Mouse (Mus musculus): Measurements from ENCODE around the gene 2610028H24Rik. TPM values are rescaled to one million over a fixed set of nuclear protein-coding genes. Genes with fewer than 3 reads are reported as not detected.

2610028H24Rik gene
- polyA plus RNA-seq, 1 experiment from 2014 or later: not detected

DNA sequence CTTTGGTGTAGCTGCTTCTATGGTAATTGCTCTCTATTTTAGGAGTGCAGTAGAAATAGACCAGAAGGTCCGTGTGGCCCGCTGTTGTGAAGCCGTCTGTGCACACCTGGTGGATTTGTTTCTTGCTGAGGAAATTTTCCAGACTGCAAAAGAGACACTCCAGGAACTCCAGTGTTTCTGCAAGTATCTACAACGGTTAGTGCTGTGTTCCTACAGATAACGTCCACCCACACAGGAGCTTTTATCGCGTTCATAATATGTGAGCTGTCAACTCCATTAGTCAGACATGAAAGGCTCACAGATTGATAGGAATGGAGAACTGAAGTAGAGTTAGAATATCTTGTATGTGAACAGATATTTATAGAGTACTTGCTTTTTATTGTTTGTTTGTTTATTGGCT, 47.5 kb downstream of the 2610028H24Rik start:
- Histone ChIP-seq H3K27ac (no peak overlapping the region), H3K4me3 (no peak overlapping the region), H3K4me1 (no peaks in the 10 kb centered on the region), H3K36me3 (replicated peaks) (peaks cover 65% of the 10 kb centered on the region), H3K27me3 (replicated peaks) (no peaks in the 10 kb centered on the region), H3K9me3 (no peaks in the 10 kb centered on the region), H3K9ac (no peak overlapping the region), H3K4me2 (no peak overlapping the region)
- WGBS: 94% methylated on average over 7 of the region's 7 CpGs
- no peak for ATAC-seq (replicated peaks)

DNA sequence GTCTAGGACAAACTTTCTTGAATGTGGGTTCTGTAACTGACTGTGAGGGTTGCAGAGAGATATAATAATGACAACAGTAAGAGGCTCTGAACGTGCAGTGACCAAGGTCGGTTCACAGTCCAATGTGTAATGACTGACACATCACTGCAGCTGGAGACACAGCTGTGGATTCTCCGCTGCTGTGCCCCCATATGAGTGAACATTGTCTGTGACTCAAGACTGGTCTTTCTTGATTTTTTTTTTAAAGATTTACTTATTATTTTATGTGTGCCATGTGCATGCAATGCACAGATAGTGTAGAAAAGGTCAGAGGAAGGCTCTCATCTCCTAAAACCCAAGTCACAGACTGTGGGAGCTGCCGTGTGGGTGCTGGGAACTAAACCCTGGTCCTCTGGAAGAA, 48.6 kb downstream of the 2610028H24Rik start:
- H3K27ac ChIP-seq: no peak overlapping the region
- WGBS: 96% methylated on average over 4 of the region's 4 CpGs
- H3K9ac ChIP-seq: no peak overlapping the region
- no peaks in the 10 kb centered on the region for H3K4me1 ChIP-seq
- no peak for ATAC-seq (replicated peaks)
- H3K36me3 ChIP-seq (replicated peaks): peaks cover 68% of the 10 kb centered on the region
- no peaks in the 10 kb centered on the region for H3K27me3 ChIP-seq (replicated peaks)
- H3K4me3 ChIP-seq: no peak overlapping the region
- no peaks in the 10 kb centered on the region for H3K9me3 ChIP-seq
- H3K4me2 ChIP-seq: no peak overlapping the region

DNA sequence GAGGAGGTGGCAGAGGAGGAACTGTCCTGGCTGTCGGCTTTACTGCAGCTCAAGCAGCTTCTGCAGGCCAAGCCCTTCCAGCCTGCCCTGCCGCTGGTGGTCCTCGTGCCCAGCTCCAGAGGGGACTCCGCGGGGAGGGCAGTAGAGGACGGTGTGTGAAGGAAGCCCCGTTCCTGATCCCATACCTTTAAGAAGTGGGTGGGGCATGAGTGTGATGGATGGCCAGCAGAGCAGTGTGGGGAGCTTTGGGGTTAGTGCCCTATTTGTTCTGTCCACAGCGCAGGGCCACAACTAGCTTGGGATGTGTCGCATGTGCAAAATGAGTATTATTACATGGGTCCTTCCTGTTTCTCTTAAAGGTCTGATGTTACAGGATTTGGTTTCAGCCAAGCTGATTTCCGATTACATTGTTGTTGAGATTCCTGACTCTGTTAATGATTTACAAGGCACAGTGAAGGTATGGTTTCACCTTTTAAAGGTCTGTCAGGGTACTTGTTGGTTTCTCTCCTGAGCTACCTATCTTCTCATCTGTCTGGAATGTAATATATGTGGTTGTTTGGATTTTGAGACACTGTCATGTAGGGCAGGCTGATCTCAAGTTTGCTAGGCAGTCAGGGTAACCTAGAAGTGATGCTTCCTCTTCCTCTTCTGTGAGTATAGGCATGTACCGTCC, 55.5 kb downstream of the 2610028H24Rik start:
- no peaks in the 10 kb centered on the region for H3K4me1 ChIP-seq
- H3K4me2 ChIP-seq: no peak overlapping the region
- no peak overlapping the region for H3K27ac ChIP-seq
- no peaks in the 10 kb centered on the region for H3K27me3 ChIP-seq (replicated peaks)
- no peaks in the 10 kb centered on the region for H3K9me3 ChIP-seq
- peaks cover 78% of the 10 kb centered on the region for H3K36me3 ChIP-seq (replicated peaks)
- H3K4me3 ChIP-seq: no peak overlapping the region
- WGBS: 97% methylated on average over 11 of the region's 11 CpGs
- no peak for ATAC-seq (replicated peaks)
- no peak overlapping the region for H3K9ac ChIP-seq

DNA sequence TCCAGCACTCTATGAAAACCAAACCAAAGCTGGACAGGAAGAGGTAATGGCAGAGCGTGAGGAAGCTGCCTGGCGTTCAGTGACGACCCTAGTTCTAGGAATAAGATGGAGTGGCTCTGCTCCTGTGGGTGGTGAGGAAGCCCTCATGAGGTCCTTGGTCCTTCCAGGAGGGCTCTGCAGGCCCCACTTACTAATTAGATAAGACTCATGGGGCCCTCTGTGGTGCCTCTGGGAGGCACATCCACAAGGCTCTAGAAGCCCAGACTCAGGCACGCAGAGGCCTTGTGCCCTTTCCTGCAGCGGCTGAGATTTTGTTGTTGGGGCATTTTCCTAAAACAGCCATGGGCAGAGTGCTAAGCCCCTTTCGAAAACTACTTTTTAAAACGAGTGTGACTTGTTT, 57.0 kb downstream of the 2610028H24Rik start:
- H3K4me1 ChIP-seq: no peaks in the 10 kb centered on the region

More for the DNA sequence above, 57.0 kb downstream of the 2610028H24Rik start:
- H3K27ac ChIP-seq: no peak overlapping the region
- H3K9me3 ChIP-seq: no peaks in the 10 kb centered on the region
- H3K36me3 ChIP-seq (replicated peaks): peaks cover 77% of the 10 kb centered on the region
- no peaks in the 10 kb centered on the region for H3K27me3 ChIP-seq (replicated peaks)
- H3K9ac ChIP-seq: no peak overlapping the region
- ATAC-seq (replicated peaks): no peak
- 89% methylated on average over 7 of the region's 7 CpGs for WGBS
- no peak overlapping the region for H3K4me3 ChIP-seq
- H3K4me2 ChIP-seq: no peak overlapping the region

Other genes with a start within 250 kb of the 2610028H24Rik start
- gene Prmt2, start 211.2 kb upstream of the 2610028H24Rik start, polyA plus RNA-seq (2015; fragmentation: Nextera tagmentation; extraction: Ambion mirVana): 400 and 410 TPM in 2 replicates
- 1.3 and 1.5 TPM in 2 replicates for gene S100b, start 195.2 kb upstream of the 2610028H24Rik start, polyA plus RNA-seq (2015; fragmentation: Nextera tagmentation; extraction: Ambion mirVana)
- 19.3 and 20.1 TPM in 2 replicates for gene Dip2a, start 103.8 kb upstream of the 2610028H24Rik start, polyA plus RNA-seq (2015; fragmentation: Nextera tagmentation; extraction: Ambion mirVana)
- gene AC141477.1, start 8.6 kb upstream of the 2610028H24Rik start, polyA plus RNA-seq (2015; fragmentation: Nextera tagmentation; extraction: Ambion mirVana): not detected in 2 replicates
- gene Pcnt, start 6.3 kb upstream of the 2610028H24Rik start, polyA plus RNA-seq (2015; fragmentation: Nextera tagmentation; extraction: Ambion mirVana): 8.0 and 8.8 TPM in 2 replicates
- gene Mcm3ap, start 19.8 kb downstream of the 2610028H24Rik start, polyA plus RNA-seq (2015; fragmentation: Nextera tagmentation; extraction: Ambion mirVana): 58.9 and 71.7 TPM in 2 replicates
- gene Ybey, start 20.0 kb downstream of the 2610028H24Rik start, polyA plus RNA-seq (2015; fragmentation: Nextera tagmentation; extraction: Ambion mirVana): 7.3 TPM in 2 replicates
- 43.5 and 44.5 TPM in 2 replicates for gene Lss, start 82.5 kb downstream of the 2610028H24Rik start, polyA plus RNA-seq (2015; fragmentation: Nextera tagmentation; extraction: Ambion mirVana)
- not detected in 2 replicates for gene Spatc1l, start 113.2 kb downstream of the 2610028H24Rik start, polyA plus RNA-seq (2015; fragmentation: Nextera tagmentation; extraction: Ambion mirVana)
- gene Ftcd, start 126.6 kb downstream of the 2610028H24Rik start, polyA plus RNA-seq (2015; fragmentation: Nextera tagmentation; extraction: Ambion mirVana): 0.08 TPM in 1 of 2 replicates, not detected in the other
- gene Col6a2, start 174.5 kb downstream of the 2610028H24Rik start, polyA plus RNA-seq (2015; fragmentation: Nextera tagmentation; extraction: Ambion mirVana): 17.0 and 19.1 TPM in 2 replicates